Mouse (Mus musculus): ENCODE measurements at regions not wholly inside any gene's neighbourhood (a gene's known extent, or its start where the extent isn't known, plus 50 kb on each side); places are given as distances from the start of the nearest gene placed in this dataset.

GRCm38 (mm10) chr2:57847707-57848106 is 150.0 kb upstream of the Galnt5 start:
- no peak overlapping the region for H3K9ac ChIP-seq
- 0 out of 2 replicates have a peak overlapping the region, but pooled peaks have one; percentile 20 for H3K27ac ChIP-seq (replicated peaks)
- no peaks in the 10 kb centered on the region for H3K9me3 ChIP-seq
- no peak overlapping the region for H3K4me3 ChIP-seq
- H3K4me1 ChIP-seq = peaks cover 23% of the 10 kb centered on the region
- H3K4me2 ChIP-seq = no peak overlapping the region
- no peak for ATAC-seq (ENCODE audit: extremely low read depth, insufficient number of reproducible peaks, low FRiP score, low TSS enrichment)
- no peaks in the 10 kb centered on the region for H3K27me3 ChIP-seq (replicated peaks)
- 39% methylated on average over 4 of the region's 4 CpGs for WGBS
- H3K36me3 ChIP-seq = no peaks in the 10 kb centered on the region

- no peaks in the 10 kb centered on the region for H3K36me3 ChIP-seq
- H3K27me3 ChIP-seq (replicated peaks) = no peaks in the 10 kb centered on the region
- no peak overlapping the region for H3K4me3 ChIP-seq
- no peak for ATAC-seq (ENCODE audit: extremely low read depth, insufficient number of reproducible peaks, low FRiP score, low TSS enrichment)
- H3K9ac ChIP-seq = no peak overlapping the region
- 76% methylated on average over 4 of the region's 4 CpGs for WGBS
- H3K4me1 ChIP-seq = peaks cover 23% of the 10 kb centered on the region
- H3K27ac ChIP-seq (replicated peaks) = no peak overlapping the region
- H3K4me2 ChIP-seq = no peak overlapping the region
- H3K9me3 ChIP-seq = no peaks in the 10 kb centered on the region
Observed at GRCm38 (mm10) chr2:57849338-57850057, 148.2 kb upstream of the Galnt5 start.

GRCm38 (mm10) chr2:57850058-57850400 is 147.7 kb upstream of the Galnt5 start:
- ATAC-seq (ENCODE audit: extremely low read depth, insufficient number of reproducible peaks, low FRiP score, low TSS enrichment) = no peak
- H3K27me3 ChIP-seq (replicated peaks) = no peaks in the 10 kb centered on the region
- WGBS = 89% methylated on average over 5 of the region's 5 CpGs
- no peaks in the 10 kb centered on the region for H3K9me3 ChIP-seq
- no peak overlapping the region for H3K27ac ChIP-seq (replicated peaks)
- H3K4me1 ChIP-seq = peaks cover 20% of the 10 kb centered on the region
- H3K4me3 ChIP-seq = no peak overlapping the region
- no peak overlapping the region for H3K4me2 ChIP-seq
- no peaks in the 10 kb centered on the region for H3K36me3 ChIP-seq
- no peak overlapping the region for H3K9ac ChIP-seq

- H3K27me3 ChIP-seq (replicated peaks) = no peaks in the 10 kb centered on the region
- no peak overlapping the region for H3K4me3 ChIP-seq
- no peaks in the 10 kb centered on the region for H3K36me3 ChIP-seq
- WGBS = 39% methylated on average over 14 of the region's 14 CpGs
- ATAC-seq (ENCODE audit: extremely low read depth, insufficient number of reproducible peaks, low FRiP score, low TSS enrichment) = no peak; the same call in 1 of the 2 replicates
- H3K4me2 ChIP-seq = peak overlapping the region; percentile 42
- H3K27ac ChIP-seq (replicated peaks) = peak overlapping the region; percentile 55
- no peaks in the 10 kb centered on the region for H3K9me3 ChIP-seq
- H3K4me1 ChIP-seq = peaks cover 16% of the 10 kb centered on the region
- H3K9ac ChIP-seq = no peak overlapping the region
Observed at GRCm38 (mm10) chr2:57856524-57857107, 141.1 kb upstream of the Galnt5 start.

- WGBS = 49% methylated on average over 1 of the region's 1 CpGs
- H3K9ac ChIP-seq = no peak overlapping the region
- H3K9me3 ChIP-seq = no peaks in the 10 kb centered on the region
- no peak overlapping the region for H3K4me3 ChIP-seq
- H3K27ac ChIP-seq (replicated peaks) = no peak overlapping the region
- no peak for ATAC-seq (ENCODE audit: extremely low read depth, insufficient number of reproducible peaks, low FRiP score, low TSS enrichment)
- no peak overlapping the region for H3K4me2 ChIP-seq
- H3K36me3 ChIP-seq = no peaks in the 10 kb centered on the region
- H3K27me3 ChIP-seq (replicated peaks) = no peaks in the 10 kb centered on the region
- H3K4me1 ChIP-seq = no peaks in the 10 kb centered on the region
Observed at GRCm38 (mm10) chr2:57865289-57865688, 132.4 kb upstream of the Galnt5 start.

- Histone ChIP-seq H3K9ac (no peak overlapping the region), H3K27me3 (replicated peaks) (no peaks in the 10 kb centered on the region), H3K4me1 (no peaks in the 10 kb centered on the region), H3K36me3 (no peaks in the 10 kb centered on the region), H3K4me2 (no peak overlapping the region), H3K4me3 (no peak overlapping the region), H3K27ac (replicated peaks) (no peak overlapping the region), H3K9me3 (no peaks in the 10 kb centered on the region)
- WGBS = 65% methylated on average over 2 of the region's 2 CpGs
- ATAC-seq (ENCODE audit: extremely low read depth, insufficient number of reproducible peaks, low FRiP score, low TSS enrichment) = no peak
Observed at GRCm38 (mm10) chr2:57868046-57868445, 129.6 kb upstream of the Galnt5 start.

- no peaks in the 10 kb centered on the region for H3K36me3 ChIP-seq
- H3K27me3 ChIP-seq (replicated peaks) = no peaks in the 10 kb centered on the region
- H3K4me2 ChIP-seq = no peak overlapping the region
- H3K9me3 ChIP-seq = no peaks in the 10 kb centered on the region
- no peak for ATAC-seq (ENCODE audit: extremely low read depth, insufficient number of reproducible peaks, low FRiP score, low TSS enrichment)
- peaks cover 11% of the 10 kb centered on the region for H3K4me1 ChIP-seq
- peak overlapping the region; percentile 8; the same call in 1 of the 2 replicates for H3K27ac ChIP-seq (replicated peaks)
- H3K9ac ChIP-seq = no peak overlapping the region
- WGBS = 84% methylated on average over 7 of the region's 7 CpGs
- no peak overlapping the region for H3K4me3 ChIP-seq
Observed at GRCm38 (mm10) chr2:57900168-57900567, 97.5 kb upstream of the Galnt5 start.

- Histone ChIP-seq H3K4me1 (peaks cover 11% of the 10 kb centered on the region), H3K9ac (no peak overlapping the region), H3K27me3 (replicated peaks) (no peaks in the 10 kb centered on the region), H3K9me3 (no peaks in the 10 kb centered on the region), H3K36me3 (no peaks in the 10 kb centered on the region), H3K27ac (replicated peaks) (peak overlapping the region; percentile 58), H3K4me3 (no peak overlapping the region), H3K4me2 (peak overlapping the region; percentile 46)
- 36% methylated on average over 9 of the region's 9 CpGs for WGBS
- ATAC-seq (ENCODE audit: extremely low read depth, insufficient number of reproducible peaks, low FRiP score, low TSS enrichment) = no peak
Observed at GRCm38 (mm10) chr2:57900580-57901247, 97.0 kb upstream of the Galnt5 start.

- no peaks in the 10 kb centered on the region for H3K9me3 ChIP-seq
- no peaks in the 10 kb centered on the region for H3K27me3 ChIP-seq (replicated peaks)
- no peak overlapping the region for H3K9ac ChIP-seq
- H3K4me1 ChIP-seq = peaks cover 10% of the 10 kb centered on the region
- WGBS = 93% methylated on average over 2 of the region's 2 CpGs
- no peak for ATAC-seq (ENCODE audit: extremely low read depth, insufficient number of reproducible peaks, low FRiP score, low TSS enrichment)
- H3K27ac ChIP-seq (replicated peaks) = no peak overlapping the region
- no peak overlapping the region for H3K4me3 ChIP-seq
- no peak overlapping the region for H3K4me2 ChIP-seq
- H3K36me3 ChIP-seq = no peaks in the 10 kb centered on the region
Observed at GRCm38 (mm10) chr2:57905184-57905583, 92.5 kb upstream of the Galnt5 start.

GRCm38 (mm10) chr2:57906939-57907338 is 90.7 kb upstream of the Galnt5 start:
- WGBS = 78% methylated on average over 5 of the region's 5 CpGs
- H3K9ac ChIP-seq = no peak overlapping the region
- no peak overlapping the region for H3K27ac ChIP-seq (replicated peaks)
- H3K9me3 ChIP-seq = no peaks in the 10 kb centered on the region
- no peaks in the 10 kb centered on the region for H3K36me3 ChIP-seq
- H3K4me2 ChIP-seq = no peak overlapping the region
- no peaks in the 10 kb centered on the region for H3K4me1 ChIP-seq
- no peak overlapping the region for H3K4me3 ChIP-seq
- no peak for ATAC-seq (ENCODE audit: extremely low read depth, insufficient number of reproducible peaks, low FRiP score, low TSS enrichment)
- no peaks in the 10 kb centered on the region for H3K27me3 ChIP-seq (replicated peaks)

- 67% methylated on average over 4 of the region's 4 CpGs for WGBS
- no peak overlapping the region for H3K4me2 ChIP-seq
Observed at GRCm38 (mm10) chr2:57909706-57910105, 88.0 kb upstream of the Galnt5 start.

More at GRCm38 (mm10) chr2:57909706-57910105, 88.0 kb upstream of the Galnt5 start:
- no peaks in the 10 kb centered on the region for H3K9me3 ChIP-seq
- H3K9ac ChIP-seq = no peak overlapping the region
- no peak for ATAC-seq (ENCODE audit: extremely low read depth, insufficient number of reproducible peaks, low FRiP score, low TSS enrichment)
- no peaks in the 10 kb centered on the region for H3K36me3 ChIP-seq
- H3K27me3 ChIP-seq (replicated peaks) = no peaks in the 10 kb centered on the region
- no peaks in the 10 kb centered on the region for H3K4me1 ChIP-seq
- no peak overlapping the region for H3K27ac ChIP-seq (replicated peaks)
- no peak overlapping the region for H3K4me3 ChIP-seq
